ENCODE assay signal across 9 mouse cellular contexts in the genomic region with DNA sequence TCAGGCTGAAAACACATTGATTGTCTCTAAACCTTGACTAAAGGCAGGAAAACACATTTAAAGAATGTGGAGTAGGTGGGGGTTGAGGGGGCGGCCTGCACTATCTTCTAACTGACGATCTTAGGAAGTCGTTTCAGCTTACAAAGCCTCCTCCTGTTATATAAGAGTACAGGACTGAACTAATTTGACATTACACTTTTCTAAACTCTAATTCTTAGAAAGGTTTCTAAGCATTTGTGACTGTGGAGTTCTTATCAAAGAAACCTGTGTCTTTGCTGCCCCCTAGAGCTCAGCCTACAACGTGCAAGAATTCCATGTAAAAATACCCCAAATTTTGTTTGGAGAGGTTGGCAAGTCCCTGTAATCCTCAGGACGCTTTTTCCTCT. TPM values are rescaled to one million over a fixed set of nuclear protein-coding genes. Genes with fewer than 3 reads are reported as not detected.
DNase-seq lines count a peak whose midpoint lies in the region; ATAC-seq and TF ChIP-seq lines count a peak whose summit lies in the region.
"Had no signal": no experiment of that assay in that cellular context is flagged by ENCODE, and none has a peak within 500 bp of the region (broad histone marks: within the 10 kb centered on the region; RNA-seq: fewer than 3 reads in every experiment).

No protein-coding gene starts in this region.

- WGBS in forebrain, embryonic 12.5 days: 7% methylated on average over 5 of the region's 5 CpGs
- WGBS in hindbrain, embryonic 11.5 days: 7% methylated on average over 5 of the region's 5 CpGs
- WGBS in lung, adult 2 months: 9% methylated on average over 5 of the region's 5 CpGs

- TF ChIP-seq POLR2A in lung, adult 2 months (IDR thresholded peaks at IDR 0.05; ENCODE audit: borderline replicate concordance, extremely low read depth, low read depth, low read length): no peak

- H3K27ac ChIP-seq in forebrain, embryonic 12.5 days: no peak overlapping the region
- H3K27ac ChIP-seq in hindbrain, embryonic 11.5 days (ENCODE audit: low read depth, low read length): no peak overlapping the region
- no peak overlapping the region for H3K27ac ChIP-seq in layer of hippocampus, adult 2 months

- H3K27me3 ChIP-seq in G1E (ENCODE audit: insufficient read depth, low read length): peaks cover 9% of the 10 kb centered on the region
- peaks cover 26% of the 10 kb centered on the region for H3K27me3 ChIP-seq in forebrain, embryonic 12.5 days
- peaks cover 7% of the 10 kb centered on the region; the same call in 1 of the 2 replicates for H3K27me3 ChIP-seq in hindbrain, embryonic 11.5 days (ENCODE audit: control insufficient read depth, insufficient read depth, low read length)

- H3K36me3 ChIP-seq in G1E (replicated peaks): no peaks in the 10 kb centered on the region
- H3K36me3 ChIP-seq in forebrain, embryonic 12.5 days (replicated peaks): no peaks in the 10 kb centered on the region
- no peaks in the 10 kb centered on the region for H3K36me3 ChIP-seq in hindbrain, embryonic 11.5 days (ENCODE audit: control insufficient read depth, insufficient read depth, low read length)

- H3K4me3 ChIP-seq in G1E (ENCODE audit: low read depth, low read length): no peak overlapping the region
- no peak overlapping the region; the same call in 1 of the 2 replicates for H3K4me3 ChIP-seq in forebrain, embryonic 12.5 days (replicated peaks)
- H3K4me3 ChIP-seq in hindbrain, embryonic 11.5 days (ENCODE audit: low read depth, low read length): no peak overlapping the region
- peak overlapping the region; percentile 53 for H3K4me3 ChIP-seq in layer of hippocampus, adult 2 months
- no peak overlapping the region for H3K4me3 ChIP-seq in lung, adult 2 months (replicated peaks; ENCODE audit: extremely low read depth, low read depth, low read length)

- peak; percentile 14 for DNase-seq in G1E (ENCODE audit: low spot score)
- DNase-seq in brain, embryonic 18.5 days (ENCODE audit: low read depth, low spot score): peak; percentile 32
- DNase-seq in hindbrain, embryonic 11.5 days (ENCODE audit: low spot score): peak; percentile 75
- DNase-seq in layer of hippocampus, adult 2 months (ENCODE audit: low spot score in 2 of 2): peak; percentile 35 to 71
- DNase-seq in lung, adult 2 months: peak; percentile 12
- DNase-seq in retina, postnatal 1 day: peak; percentile 78
- DNase-seq in spleen, adult 12 weeks (ENCODE audit: low spot score): no peak

- TF ChIP-seq CTCF in G1E (IDR thresholded peaks at IDR 0.05; ENCODE audit: low read depth, low read length): no peak
- peak; percentile 70 for TF ChIP-seq CTCF in layer of hippocampus, adult 2 months (conservative IDR thresholded peaks at IDR 0.05)
- TF ChIP-seq CTCF in lung, adult 2 months (IDR thresholded peaks at IDR 0.05; ENCODE audit: insufficient read depth, low read length): 0 out of 2 replicates have a peak, but pooled peaks have one; percentile 10

- H3K9me3 ChIP-seq in G1E (replicated peaks): no peaks in the 10 kb centered on the region
- H3K9me3 ChIP-seq in forebrain, embryonic 12.5 days: no peaks in the 10 kb centered on the region
- no peaks in the 10 kb centered on the region for H3K9me3 ChIP-seq in hindbrain, embryonic 11.5 days (ENCODE audit: control insufficient read depth, low read length)

- ATAC-seq in G1E (ENCODE audit: extremely low read depth, insufficient number of reproducible peaks, low FRiP score, poor library complexity, severe bottlenecking): no peak
- ATAC-seq in forebrain, embryonic 12.5 days (ENCODE audit: low FRiP score): no peak
- no peak for ATAC-seq in hindbrain, embryonic 11.5 days (ENCODE audit: low FRiP score)

- no peaks in the 10 kb centered on the region for H3K4me1 ChIP-seq in G1E (ENCODE audit: insufficient read depth, low read depth, low read length)
- H3K4me1 ChIP-seq in forebrain, embryonic 12.5 days: 0 out of 2 replicates have a peak, but pooled peaks cover 3% of the 10 kb centered on the region
- H3K4me1 ChIP-seq in hindbrain, embryonic 11.5 days (replicated peaks; ENCODE audit: control insufficient read depth, insufficient read depth, low read length): no peaks in the 10 kb centered on the region
- no peaks in the 10 kb centered on the region for H3K4me1 ChIP-seq in lung, adult 2 months (ENCODE audit: control insufficient read depth, insufficient read depth, low read length)

- no peak overlapping the region for H3K9ac ChIP-seq in forebrain, embryonic 12.5 days
- no peak overlapping the region for H3K9ac ChIP-seq in hindbrain, embryonic 11.5 days (ENCODE audit: low read depth, low read length)

- peak overlapping the region; percentile 48 for H3K4me2 ChIP-seq in forebrain, embryonic 12.5 days
- peak overlapping the region; percentile 35 for H3K4me2 ChIP-seq in hindbrain, embryonic 11.5 days (replicated peaks; ENCODE audit: low read depth, low read length)

RNA-seq across cellular contexts. Expression of a gene that starts 24.1 kb away (rescaled TPM):
- total RNA-seq in G1E (2014; fragmentation: Nextera tagmentation) (not detected in 2 replicates), G1E (2017) (not detected in 2 replicates)
- not detected in 2 replicates for polyA plus RNA-seq in G1E (2012)
- 1.1 and 1.3 TPM in 2 replicates for polyA plus RNA-seq in forebrain, embryonic 12.5 days (2016; fragmentation: Nextera tagmentation; extraction: Ambion mirVana)
- polyA plus RNA-seq in hindbrain, embryonic 11.5 days (2014; fragmentation: Nextera tagmentation; extraction: Ambion mirVana): 1.0 and 1.7 TPM in 2 replicates
- not detected for total RNA-seq in layer of hippocampus, adult 2 months (2021)
- polyA plus RNA-seq in lung, adult 2 months (2012; rRNA removed): 0.18 and 0.20 TPM in 2 replicates
- polyA plus RNA-seq: spleen, adult 2 months had no signal

RNA-seq across cellular contexts. Expression of a gene that starts 54.4 kb away (rescaled TPM):
- total RNA-seq in G1E (2014; fragmentation: Nextera tagmentation) (0.45 TPM in 1 of 2 replicates, not detected in the other), G1E (2017) (0.16 and 0.23 TPM in 2 replicates)
- polyA plus RNA-seq in G1E (2012): 0.04 TPM in 1 of 2 replicates, not detected in the other
- polyA plus RNA-seq in forebrain, embryonic 12.5 days (2016; fragmentation: Nextera tagmentation; extraction: Ambion mirVana): 1.1 and 1.2 TPM in 2 replicates
- polyA plus RNA-seq in hindbrain, embryonic 11.5 days (2014; fragmentation: Nextera tagmentation; extraction: Ambion mirVana): 1.4 and 2.5 TPM in 2 replicates
- not detected for total RNA-seq in layer of hippocampus, adult 2 months (2021)
- polyA plus RNA-seq in lung, adult 2 months (2012; rRNA removed): 0.98 and 16.8 TPM in 2 replicates
- polyA plus RNA-seq: spleen, adult 2 months had no signal
